Mouse (Mus musculus) lung, adult 2 months (tissue): Measurements from ENCODE around the gene Nsd1. TPM values are rescaled to one million over a fixed set of nuclear protein-coding genes. Genes with fewer than 3 reads are reported as not detected.

Experiments
- DNase-seq: peaks from one replicate; pipeline ENCODE4 v3.0.0; 2022
- H3K4me1 ChIP-seq: fragments of 200-500 bp; 2 replicates; pipeline ENCODE4 v1.6.1; 2011; ENCODE audit warnings: low read length; ENCODE audit not compliant: control insufficient read depth, insufficient read depth
- H3K4me3 ChIP-seq: fragments of 200-500 bp; replicated peaks from 2 replicates; pipeline ENCODE3; 2011; ENCODE audit warnings: low read depth, mild to moderate bottlenecking, control low read depth, low read length; ENCODE audit errors: extremely low read depth
- CTCF ChIP-seq: fragments of 200-500 bp; IDR thresholded peaks from 2 replicates; pipeline ENCODE4 v1.5.1; 2011; ENCODE audit warnings: mild to moderate bottlenecking, low read length, control low read depth; ENCODE audit not compliant: insufficient read depth
- POLR2A ChIP-seq: fragments of 200-500 bp; IDR thresholded peaks from 2 replicates; pipeline ENCODE4 v1.6.1; 2011; ENCODE audit warnings: low read depth, mild to moderate bottlenecking, control low read depth, low read length, borderline replicate concordance; ENCODE audit errors: extremely low read depth
- WGBS: fragments of 180-500 bp; shearing (Covaris S2); methylation state at CpG from one replicate; pipeline ENCODE4 v1.1.7; 2018; 5-methylcytosine and 5-hydroxymethylcytosine counted together
- polyA plus RNA-seq: library from polyadenylated mRNA; depleted of rRNA; stranded (reverse); fragments of >200 nt; gene quantifications from 2 replicates; pipeline ENCODE4 v1.2.3, GENCODE M21; 2012; rRNA removed

Gene Nsd1
- polyA plus RNA-seq, 1 experiment, result 21.6 TPM

GRCm38 (mm10) chr13:55335701-55336100, 126.1 kb downstream of the Nsd1 start:
- Histone ChIP-seq H3K4me3 (no peak overlapping the region), H3K4me1 (no peaks in the 10 kb centered on the region)
- TF ChIP-seq POLR2A, result no peak
- TF ChIP-seq CTCF, result no peak
- no peak for DNase-seq
- 77% methylated on average over 4 of the region's 4 CpGs for WGBS

- no peak for DNase-seq
- TF ChIP-seq POLR2A, result no peak
- TF ChIP-seq CTCF, result no peak
- 75% methylated on average over 10 of the region's 10 CpGs for WGBS
- no peak overlapping the region for H3K4me3 ChIP-seq
- H3K4me1 ChIP-seq, result no peaks in the 10 kb centered on the region
Observed at GRCm38 (mm10) chr13:55337341-55337975, 127.9 kb downstream of the Nsd1 start.

- TF ChIP-seq POLR2A (no peak), CTCF (no peak)
- Histone ChIP-seq H3K4me3 (no peak overlapping the region), H3K4me1 (no peaks in the 10 kb centered on the region)
- no peak for DNase-seq
- WGBS, result 59% methylated on average over 12 of the region's 12 CpGs
Observed at GRCm38 (mm10) chr13:55338131-55339054, 128.8 kb downstream of the Nsd1 start.

GRCm38 (mm10) chr13:55339259-55339658, 129.7 kb downstream of the Nsd1 start:
- 23% methylated on average over 2 of the region's 2 CpGs for WGBS
- H3K4me3 ChIP-seq, result no peak overlapping the region
- no peak for TF ChIP-seq CTCF
- TF ChIP-seq POLR2A, result no peak
- H3K4me1 ChIP-seq, result no peaks in the 10 kb centered on the region
- DNase-seq, result no peak

GRCm38 (mm10) chr13:55342469-55342868, 132.9 kb downstream of the Nsd1 start:
- DNase-seq, result no peak
- TF ChIP-seq CTCF, result no peak
- TF ChIP-seq POLR2A, result no peak
- no peaks in the 10 kb centered on the region for H3K4me1 ChIP-seq
- H3K4me3 ChIP-seq, result no peak overlapping the region
- 36% methylated on average over 11 of the region's 11 CpGs for WGBS

- no peak for DNase-seq
- H3K4me1 ChIP-seq, result no peaks in the 10 kb centered on the region
- WGBS, result 80% methylated on average over 7 of the region's 7 CpGs
- no peak overlapping the region for H3K4me3 ChIP-seq
- no peak for TF ChIP-seq CTCF
- TF ChIP-seq POLR2A, result no peak
Observed at GRCm38 (mm10) chr13:55344286-55344685, 134.7 kb downstream of the Nsd1 start.

GRCm38 (mm10) chr13:55346745-55347144, 137.2 kb downstream of the Nsd1 start:
- no peak for TF ChIP-seq CTCF
- TF ChIP-seq POLR2A, result no peak
- no peaks in the 10 kb centered on the region for H3K4me1 ChIP-seq
- 68% methylated on average over 11 of the region's 11 CpGs for WGBS

GRCm38 (mm10) chr13:55361145-55361544, 151.6 kb downstream of the Nsd1 start:
- no peaks in the 10 kb centered on the region; the same call in 1 of the 2 replicates for H3K4me1 ChIP-seq
- TF ChIP-seq POLR2A, result no peak
- no peak for TF ChIP-seq CTCF
- DNase-seq, result no peak
- H3K4me3 ChIP-seq, result no peak overlapping the region

More at GRCm38 (mm10) chr13:55346745-55347144, 137.2 kb downstream of the Nsd1 start:
- DNase-seq, result no peak
- H3K4me3 ChIP-seq, result no peak overlapping the region

GRCm38 (mm10) chr13:55361974-55362452, 152.4 kb downstream of the Nsd1 start:
- no peak for DNase-seq

GRCm38 (mm10) chr13:55362453-55363060, 153.0 kb downstream of the Nsd1 start, which contains the start of gene Lman2:
Gene Lman2, minus strand, starts transcription at chr13:55362783.
- no peaks in the 10 kb centered on the region; the same call in 1 of the 2 replicates for H3K4me1 ChIP-seq
- peak within 1 kb of the TSS; percentile 94 for H3K4me3 ChIP-seq
- TF ChIP-seq POLR2A (peak; percentile 65; the same call in 1 of the 2 replicates), CTCF (no peak)
- WGBS, result under 1% methylated on average over 35 of the region's 35 CpGs
- peak; percentile 96 for DNase-seq

More at GRCm38 (mm10) chr13:55361974-55362452, 152.4 kb downstream of the Nsd1 start:
- Histone ChIP-seq H3K4me1 (no peaks in the 10 kb centered on the region; the same call in 1 of the 2 replicates), H3K4me3 (peak overlapping the region; percentile 94)
- under 1% methylated on average over 32 of the region's 32 CpGs for WGBS
- TF ChIP-seq POLR2A (no peak), CTCF (no peak)

Other genes with a start within 250 kb of the Nsd1 start
- 3.4 and 5.2 TPM in 2 replicates for gene Hk3, start 188.4 kb upstream of the Nsd1 start, polyA plus RNA-seq
- gene Uimc1, start 109.5 kb upstream of the Nsd1 start, polyA plus RNA-seq, result 4.7 and 7.2 TPM in 2 replicates
- 18.4 and 20.9 TPM in 2 replicates for gene Zfp346, start 104.5 kb upstream of the Nsd1 start, polyA plus RNA-seq
- gene Gm17617, start 76.2 kb upstream of the Nsd1 start, polyA plus RNA-seq, result not detected in 2 replicates
- 63.3 TPM in 2 replicates for gene Fgfr4, start 57.1 kb upstream of the Nsd1 start, polyA plus RNA-seq
- 216 and 247 TPM in 2 replicates for gene Prelid1, start 110.7 kb downstream of the Nsd1 start, polyA plus RNA-seq
- 60.4 and 69.2 TPM in 2 replicates for gene Rab24, start 112.2 kb downstream of the Nsd1 start, polyA plus RNA-seq
- 1.5 and 2.7 TPM in 2 replicates for gene Mxd3, start 120.0 kb downstream of the Nsd1 start, polyA plus RNA-seq
- gene Lman2, start 153.0 kb downstream of the Nsd1 start, polyA plus RNA-seq, result 76.2 and 80.8 TPM in 2 replicates
- gene Rgs14, start 159.9 kb downstream of the Nsd1 start, polyA plus RNA-seq, result 11.7 and 11.8 TPM in 2 replicates
- gene Slc34a1, start 188.4 kb downstream of the Nsd1 start, polyA plus RNA-seq, result 0.28 and 1.7 TPM in 2 replicates
- gene Pfn3, start 205.4 kb downstream of the Nsd1 start, polyA plus RNA-seq, result not detected in 2 replicates
- gene F12, start 217.0 kb downstream of the Nsd1 start, polyA plus RNA-seq, result 0.19 and 0.36 TPM in 2 replicates
- gene Grk6, start 235.3 kb downstream of the Nsd1 start, polyA plus RNA-seq, result 45.2 and 55.5 TPM in 2 replicates